Mouse (Mus musculus): ENCODE results near the gene Tiprl. TPM values are rescaled to one million over a fixed set of nuclear protein-coding genes. Genes with fewer than 3 reads are reported as not detected.

Gene Tiprl
- 16.6 and 18.4 TPM in 2 replicates for polyA plus RNA-seq (2012; rRNA removed; ENCODE audit: low replicate concordance)

GRCm38 (mm10) chr1:165236321-165237298, at the start of gene Tiprl:
Tiprl (minus strand) TSS chr1:165236996.

GRCm38 (mm10) chr1:165193880-165194661, 42.7 kb downstream of the Tiprl start, which contains the start of gene Sft2d2:
Sft2d2 (minus strand) TSS chr1:165194438.

Other genes with a start within 250 kb of the Tiprl start
- gene Tbx19, start 76.2 kb downstream of the Tiprl start, polyA plus RNA-seq (2012; rRNA removed; ENCODE audit: low replicate concordance) = 0.39 TPM in 1 of 2 replicates, not detected in the other
- 40.5 and 53.1 TPM in 2 replicates for gene Sft2d2, start 42.6 kb downstream of the Tiprl start, polyA plus RNA-seq (2012; rRNA removed; ENCODE audit: low replicate concordance)
- 0.83 and 1.1 TPM in 2 replicates for gene Gpr161, start 58.8 kb upstream of the Tiprl start, polyA plus RNA-seq (2012; rRNA removed; ENCODE audit: low replicate concordance)
- 4.1 and 10.2 TPM in 2 replicates for gene Dcaf6, start 223.5 kb upstream of the Tiprl start, polyA plus RNA-seq (2012; rRNA removed; ENCODE audit: low replicate concordance)
- gene Mpc2, start 223.6 kb upstream of the Tiprl start, polyA plus RNA-seq (2012; rRNA removed; ENCODE audit: low replicate concordance) = 65.6 and 114 TPM in 2 replicates
- 0.16 TPM in 1 of 2 replicates, not detected in the other for gene Adcy10, start 248.2 kb upstream of the Tiprl start, polyA plus RNA-seq (2012; rRNA removed; ENCODE audit: low replicate concordance)

Measured in duodenum, adult 2 months (tissue).